Mouse (Mus musculus): ENCODE data around the gene Prdm8.

- TF ChIP-seq CTCF (IDR thresholded peaks at IDR 0.05; ENCODE audit: borderline replicate concordance, insufficient read depth, low read depth, low read length) (peak; percentile 70), POLR2A (IDR thresholded peaks at IDR 0.05; ENCODE audit: borderline replicate concordance, insufficient read depth, low read length) (no peak)
These were observed at the start of gene Prdm8 for GRCm38 (mm10) chr5:98167180-98167824.

All from cerebellum, adult 2 months (tissue).